Mouse (Mus musculus) embryonic fibroblast, embryonic 13.5 days (primary cell): ENCODE results near the gene Myrf.

Source experiments
- CTCF ChIP-seq: IDR thresholded peaks from 2 replicates; pipeline ENCODE4 v1.5.1; 2011; ENCODE audit warnings: mild to moderate bottlenecking, control low read depth, low read length, moderate library complexity, borderline replicate concordance; ENCODE audit not compliant: insufficient read depth
- POLR2A ChIP-seq: IDR thresholded peaks from 2 replicates; pipeline ENCODE4 v1.6.1; 2011; ENCODE audit warnings: low read depth, mild to moderate bottlenecking, control low read depth, low read length, moderate library complexity

DNA sequence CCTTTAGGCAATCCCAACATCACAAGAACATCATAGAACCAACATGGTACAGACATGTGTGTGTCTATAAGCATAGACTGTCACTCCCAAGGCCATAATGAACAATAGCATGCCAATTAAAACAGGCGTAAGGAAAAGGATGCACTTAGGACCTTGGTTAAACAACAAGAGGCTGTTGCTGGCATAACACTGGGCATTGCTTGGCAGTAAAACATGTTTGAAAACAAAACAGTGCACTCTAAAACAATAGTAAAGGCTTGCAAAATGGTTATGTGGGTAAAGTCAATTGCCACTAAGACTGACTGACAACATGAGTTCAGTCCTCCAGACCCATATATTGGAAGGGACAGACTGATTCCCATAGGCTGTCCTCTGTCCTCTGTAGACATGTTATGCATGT lies 72.6 kb downstream of the Myrf start:
- TF ChIP-seq CTCF = no peak
- TF ChIP-seq POLR2A = no peak
